Mouse (Mus musculus): ENCODE measurements around the gene Gypa. TPM values are rescaled to one million over a fixed set of nuclear protein-coding genes. Genes with fewer than 3 reads are reported as not detected.

Gene Gypa
- polyA plus RNA-seq, 1 experiment from 2014 or later: 495 TPM

DNA sequence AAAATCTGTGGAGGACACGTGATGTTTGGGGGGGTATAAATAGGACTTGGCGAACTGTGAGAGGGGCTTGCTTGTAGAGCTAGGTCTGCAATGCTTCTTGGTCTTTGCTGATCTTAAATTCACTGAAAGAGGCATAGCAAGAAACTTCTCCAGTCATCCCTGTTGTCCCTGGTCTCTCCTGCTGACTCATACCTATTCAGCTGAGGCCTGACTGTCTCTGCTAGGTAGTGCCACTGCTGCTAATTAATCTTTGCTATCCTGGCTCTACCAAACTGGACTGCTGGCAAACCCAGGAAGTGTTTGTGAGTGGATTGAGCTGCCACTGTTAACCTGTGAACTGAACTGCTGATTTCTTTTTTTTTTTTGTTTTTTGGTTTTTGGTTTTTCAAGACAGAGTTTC lies 61.4 kb downstream of the Gypa start:
- Histone ChIP-seq H3K27ac (peak overlapping the region; percentile 68), H3K36me3 (no peaks in the 10 kb centered on the region), H3K4me3 (no peak overlapping the region), H3K4me1 (peaks cover 47% of the 10 kb centered on the region), H3K9ac (no peak overlapping the region), H3K27me3 (replicated peaks) (no peaks in the 10 kb centered on the region), H3K4me2 (no peak overlapping the region), H3K9me3 (replicated peaks) (no peaks in the 10 kb centered on the region)
- peak; percentile 75 for ATAC-seq
- WGBS (ENCODE audit: insufficient replicate concordance): 74% methylated on average over 2 of the region's 2 CpGs

Other genes starting within 250 kb of the Gypa start
- 0.13 and 0.14 TPM in 2 replicates for gene Frem3, start 117.3 kb downstream of the Gypa start, polyA plus RNA-seq (2016; fragmentation: Nextera tagmentation; extraction: Ambion mirVana)
- 98.2 and 104 TPM in 2 replicates for gene Smarca5, start 245.7 kb downstream of the Gypa start, polyA plus RNA-seq (2016; fragmentation: Nextera tagmentation; extraction: Ambion mirVana)

Data from liver, embryonic 12.5 days (tissue).